Mouse (Mus musculus): ENCODE data around the gene Svs3a. TPM values are rescaled to one million over a fixed set of nuclear protein-coding genes. Genes with fewer than 3 reads are reported as not detected.
"Not testable (repeated sequence)": the region's sequence is repeated elsewhere in the genome, so short reads cannot be mapped to it uniquely, and the experiment has no call there.

The Svs3a gene
- not detected in 2 replicates for polyA plus RNA-seq (2014; fragmentation: Nextera tagmentation; extraction: Ambion mirVana)

- H3K4me1 ChIP-seq (ENCODE audit: control insufficient read depth, insufficient read depth, low read length); H3K27me3 ChIP-seq (ENCODE audit: control insufficient read depth, insufficient read depth, low read length); H3K27ac ChIP-seq (replicated peaks; ENCODE audit: low read depth, low read length); DNase-seq; H3K9ac ChIP-seq (replicated peaks; ENCODE audit: low read length); ATAC-seq (ENCODE audit: low FRiP score, low TSS enrichment); H3K4me3 ChIP-seq (replicated peaks; ENCODE audit: low read depth, low read length); H3K4me2 ChIP-seq (ENCODE audit: low read length); H3K36me3 ChIP-seq (ENCODE audit: control insufficient read depth, insufficient read depth, low read length); H3K9me3 ChIP-seq (ENCODE audit: control insufficient read depth, low read length): not testable (repeated sequence)
- 96% methylated on average over 1 of the region's 1 CpGs for WGBS
Measured at GRCm38 (mm10) chr2:164288968-164289367, at the start of gene Svs3a. TSS of gene Svs3a (plus strand) at chr2:164289268.

- not testable (repeated sequence) for H3K4me1 ChIP-seq (ENCODE audit: control insufficient read depth, insufficient read depth, low read length); H3K9me3 ChIP-seq (ENCODE audit: control insufficient read depth, low read length); H3K4me2 ChIP-seq (ENCODE audit: low read length); H3K27ac ChIP-seq (replicated peaks; ENCODE audit: low read depth, low read length); H3K27me3 ChIP-seq (ENCODE audit: control insufficient read depth, insufficient read depth, low read length); ATAC-seq (ENCODE audit: low FRiP score, low TSS enrichment); H3K9ac ChIP-seq (replicated peaks; ENCODE audit: low read length); H3K4me3 ChIP-seq (replicated peaks; ENCODE audit: low read depth, low read length); H3K36me3 ChIP-seq (ENCODE audit: control insufficient read depth, insufficient read depth, low read length); DNase-seq
- WGBS = 90% methylated on average over 1 of the region's 1 CpGs
Measured at GRCm38 (mm10) chr2:164256540-164256939, 32.5 kb upstream of the Svs3a start, which contains the start of gene Svs3b. TSS of gene Svs3b (minus strand) at chr2:164256640.

DNA sequence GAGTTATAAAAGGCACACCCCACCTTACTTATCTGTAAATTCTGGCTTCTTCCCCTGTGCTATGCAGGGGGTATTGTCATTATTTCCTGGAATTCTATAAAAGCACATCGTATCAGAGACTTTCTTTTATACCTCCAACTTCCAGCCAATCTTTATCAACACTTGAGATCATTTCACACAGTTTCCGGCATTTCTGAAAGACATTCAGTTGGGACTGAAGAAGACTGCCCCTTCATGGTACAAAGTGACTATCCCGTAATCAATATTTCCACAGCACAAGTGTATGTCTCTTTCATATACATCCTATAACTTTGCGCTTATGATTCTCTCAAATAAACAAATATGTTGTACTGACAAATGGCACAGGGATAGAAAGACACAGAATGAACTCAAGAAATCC, 10.7 kb upstream of the Svs3a start, which contains the start of gene Svs4:
Gene Svs4 (minus strand): TSS at position 101 of the 400 bp plus-strand sequence.
- Histone ChIP-seq H3K9ac (replicated peaks; ENCODE audit: low read length) (no peak within 1 kb of the TSS), H3K27ac (replicated peaks; ENCODE audit: low read depth, low read length) (no peak within 1 kb of the TSS), H3K4me3 (replicated peaks; ENCODE audit: low read depth, low read length) (no peak within 1 kb of the TSS), H3K36me3 (ENCODE audit: control insufficient read depth, insufficient read depth, low read length) (no peaks in the 10 kb centered on the region), H3K27me3 (ENCODE audit: control insufficient read depth, insufficient read depth, low read length) (no peaks in the 10 kb centered on the region), H3K4me2 (ENCODE audit: low read length) (no peak within 1 kb of the TSS), H3K9me3 (ENCODE audit: control insufficient read depth, low read length) (no peaks in the 10 kb centered on the region), H3K4me1 (ENCODE audit: control insufficient read depth, insufficient read depth, low read length) (no peaks in the 10 kb centered on the region)
- DNase-seq (no peak), ATAC-seq (ENCODE audit: low FRiP score, low TSS enrichment) (no peak)
- WGBS = 96% methylated on average over 4 of the region's 4 CpGs

- WGBS = 86% methylated on average over 5 of the region's 5 CpGs
- H3K9me3 ChIP-seq (ENCODE audit: control insufficient read depth, low read length) = no peaks in the 10 kb centered on the region
- no peak overlapping the region for H3K9ac ChIP-seq (replicated peaks; ENCODE audit: low read length)
- H3K4me3 ChIP-seq (replicated peaks; ENCODE audit: low read depth, low read length) = no peak overlapping the region
- no peak overlapping the region for H3K27ac ChIP-seq (replicated peaks; ENCODE audit: low read depth, low read length)
- no peaks in the 10 kb centered on the region for H3K36me3 ChIP-seq (ENCODE audit: control insufficient read depth, insufficient read depth, low read length)
- DNase-seq = no peak
- ATAC-seq (ENCODE audit: low FRiP score, low TSS enrichment) = no peak
- H3K4me1 ChIP-seq (ENCODE audit: control insufficient read depth, insufficient read depth, low read length) = no peaks in the 10 kb centered on the region
- no peaks in the 10 kb centered on the region for H3K27me3 ChIP-seq (ENCODE audit: control insufficient read depth, insufficient read depth, low read length)
- no peak overlapping the region for H3K4me2 ChIP-seq (ENCODE audit: low read length)
Measured at GRCm38 (mm10) chr2:164312599-164312998, 23.5 kb downstream of the Svs3a start.

- H3K27me3 ChIP-seq (ENCODE audit: control insufficient read depth, insufficient read depth, low read length); H3K27ac ChIP-seq (replicated peaks; ENCODE audit: low read depth, low read length); ATAC-seq (ENCODE audit: low FRiP score, low TSS enrichment); H3K9ac ChIP-seq (replicated peaks; ENCODE audit: low read length); DNase-seq; H3K9me3 ChIP-seq (ENCODE audit: control insufficient read depth, low read length); H3K36me3 ChIP-seq (ENCODE audit: control insufficient read depth, insufficient read depth, low read length); H3K4me3 ChIP-seq (replicated peaks; ENCODE audit: low read depth, low read length); H3K4me2 ChIP-seq (ENCODE audit: low read length); H3K4me1 ChIP-seq (ENCODE audit: control insufficient read depth, insufficient read depth, low read length): not testable (repeated sequence)
Measured at GRCm38 (mm10) chr2:164315460-164315859, 26.4 kb downstream of the Svs3a start.

DNA sequence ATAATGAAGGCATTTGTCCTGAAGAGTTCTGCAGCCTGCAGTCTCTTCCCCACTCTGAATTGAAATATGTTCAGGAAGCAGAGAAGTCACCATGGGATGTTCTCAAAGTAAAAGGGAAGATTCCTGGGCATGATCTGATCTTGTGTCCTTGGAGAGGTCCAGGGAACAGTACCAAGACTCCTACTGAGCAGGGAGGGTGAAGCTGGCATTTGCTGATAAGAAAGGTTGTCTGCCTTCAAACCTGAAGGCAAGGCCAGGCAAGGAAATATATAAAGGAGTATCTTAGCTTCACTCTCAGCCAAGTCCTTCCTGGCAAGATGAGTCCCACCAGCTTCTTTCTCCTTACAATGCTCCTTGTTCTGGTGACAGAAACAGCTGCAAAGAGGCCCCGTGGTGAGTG, 27.4 kb downstream of the Svs3a start, which contains the start of gene Svs6:
Gene Svs6 (plus strand): TSS at position 301 of the 400 bp plus-strand sequence.
- H3K36me3 ChIP-seq (ENCODE audit: control insufficient read depth, insufficient read depth, low read length); DNase-seq; H3K27ac ChIP-seq (replicated peaks; ENCODE audit: low read depth, low read length); ATAC-seq (ENCODE audit: low FRiP score, low TSS enrichment); H3K27me3 ChIP-seq (ENCODE audit: control insufficient read depth, insufficient read depth, low read length); H3K4me2 ChIP-seq (ENCODE audit: low read length); H3K9me3 ChIP-seq (ENCODE audit: control insufficient read depth, low read length); H3K4me1 ChIP-seq (ENCODE audit: control insufficient read depth, insufficient read depth, low read length); H3K9ac ChIP-seq (replicated peaks; ENCODE audit: low read length); H3K4me3 ChIP-seq (replicated peaks; ENCODE audit: low read depth, low read length): not testable (repeated sequence)
- WGBS = 84% methylated on average over 1 of the region's 1 CpGs

DNA sequence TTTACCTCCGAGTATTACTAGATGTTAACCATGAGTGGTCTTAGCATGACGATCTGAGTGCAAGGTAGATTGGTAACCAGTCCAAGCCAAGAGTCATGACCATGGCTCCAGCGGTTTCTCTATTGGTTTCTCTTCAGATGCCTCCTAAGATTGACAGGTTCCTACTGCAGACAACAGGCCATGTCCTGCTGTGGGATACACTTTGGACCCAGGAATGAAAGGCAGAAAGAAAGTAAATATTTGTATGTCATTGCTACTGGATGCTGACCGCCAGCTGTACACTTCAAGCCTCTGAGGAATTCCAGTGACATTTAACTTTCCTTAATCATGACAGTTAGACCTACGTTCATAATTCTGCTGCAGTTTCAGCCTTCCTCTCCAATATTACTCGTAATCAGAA, 31.9 kb downstream of the Svs3a start:
- Histone ChIP-seq H3K4me3 (replicated peaks; ENCODE audit: low read depth, low read length) (no peak overlapping the region), H3K27ac (replicated peaks; ENCODE audit: low read depth, low read length) (no peak overlapping the region), H3K9me3 (ENCODE audit: control insufficient read depth, low read length) (no peaks in the 10 kb centered on the region), H3K9ac (replicated peaks; ENCODE audit: low read length) (no peak overlapping the region), H3K4me2 (ENCODE audit: low read length) (no peak overlapping the region), H3K36me3 (ENCODE audit: control insufficient read depth, insufficient read depth, low read length) (no peaks in the 10 kb centered on the region), H3K27me3 (ENCODE audit: control insufficient read depth, insufficient read depth, low read length) (no peaks in the 10 kb centered on the region), H3K4me1 (ENCODE audit: control insufficient read depth, insufficient read depth, low read length) (no peaks in the 10 kb centered on the region)
- DNase-seq (no peak), ATAC-seq (ENCODE audit: low FRiP score, low TSS enrichment) (no peak)
- whole genome bisulfite sequencing = 88% methylated on average over 6 of the region's 6 CpGs

- DNase-seq; H3K27me3 ChIP-seq (ENCODE audit: control insufficient read depth, insufficient read depth, low read length); H3K27ac ChIP-seq (replicated peaks; ENCODE audit: low read depth, low read length); H3K4me1 ChIP-seq (ENCODE audit: control insufficient read depth, insufficient read depth, low read length); H3K36me3 ChIP-seq (ENCODE audit: control insufficient read depth, insufficient read depth, low read length); H3K9me3 ChIP-seq (ENCODE audit: control insufficient read depth, low read length); H3K4me2 ChIP-seq (ENCODE audit: low read length); ATAC-seq (ENCODE audit: low FRiP score, low TSS enrichment); H3K4me3 ChIP-seq (replicated peaks; ENCODE audit: low read depth, low read length); H3K9ac ChIP-seq (replicated peaks; ENCODE audit: low read length): not testable (repeated sequence)
- WGBS = 84% methylated on average over 3 of the region's 3 CpGs
Measured at GRCm38 (mm10) chr2:164332440-164332839, 43.4 kb downstream of the Svs3a start, which contains the start of gene Svs5. TSS of gene Svs5 (plus strand) at chr2:164332740.

Measured in midbrain, embryonic 14.5 days (tissue).